Mouse (Mus musculus): ENCODE measurements around the gene Gm4894. TPM values are rescaled to one million over a fixed set of nuclear protein-coding genes. Genes with fewer than 3 reads are reported as not detected.

Gene Gm4894
- not detected for total RNA-seq (2021)
- long read RNA-seq, experiment 1 = 0 reads
- long read RNA-seq, experiment 2 = 0 reads

- no peak for DNase-seq (ENCODE audit: low spot score in 2 of 2)
Observed at GRCm38 (mm10) chr9:49250231-49250630, at the start of gene Gm4894. Gene Gm4894, plus strand, starts transcription at chr9:49250531.

GRCm38 (mm10) chr9:49206331-49206730 lies 44.0 kb upstream of the Gm4894 start:
- DNase-seq (ENCODE audit: low spot score in 2 of 2) = no peak

- DNase-seq (ENCODE audit: low spot score in 2 of 2) = no peak
Observed at GRCm38 (mm10) chr9:49211493-49211892, 38.8 kb upstream of the Gm4894 start.

GRCm38 (mm10) chr9:49214734-49215133 lies 35.6 kb upstream of the Gm4894 start:
- no peak for DNase-seq (ENCODE audit: low spot score in 2 of 2)

GRCm38 (mm10) chr9:49217626-49218607 lies 32.4 kb upstream of the Gm4894 start:
- DNase-seq (ENCODE audit: low spot score in 2 of 2) = no peak

GRCm38 (mm10) chr9:49224488-49224887 lies 25.8 kb upstream of the Gm4894 start:
- no peak for DNase-seq (ENCODE audit: low spot score in 2 of 2)

GRCm38 (mm10) chr9:49227442-49227841 lies 22.9 kb upstream of the Gm4894 start:
- DNase-seq (ENCODE audit: low spot score in 2 of 2) = no peak

- no peak for DNase-seq (ENCODE audit: low spot score in 2 of 2)
Observed at GRCm38 (mm10) chr9:49229054-49229453, 21.3 kb upstream of the Gm4894 start.

- DNase-seq (ENCODE audit: low spot score in 2 of 2) = peak; percentile 22 to 50
Observed at GRCm38 (mm10) chr9:49246839-49247238, 3.5 kb upstream of the Gm4894 start.

- DNase-seq (ENCODE audit: low spot score in 2 of 2) = no peak
Observed at GRCm38 (mm10) chr9:49268949-49269348, 18.6 kb downstream of the Gm4894 start.

GRCm38 (mm10) chr9:49273566-49273965 lies 23.2 kb downstream of the Gm4894 start:
- no peak for DNase-seq (ENCODE audit: low spot score in 2 of 2)

GRCm38 (mm10) chr9:49275976-49276375 lies 25.6 kb downstream of the Gm4894 start:
- no peak for DNase-seq (ENCODE audit: low spot score in 2 of 2)

- no peak for DNase-seq (ENCODE audit: low spot score in 2 of 2)
Observed at GRCm38 (mm10) chr9:49276542-49277334, 26.4 kb downstream of the Gm4894 start.

GRCm38 (mm10) chr9:49295101-49295500 lies 44.8 kb downstream of the Gm4894 start:
- DNase-seq (ENCODE audit: low spot score in 2 of 2) = no peak

GRCm38 (mm10) chr9:49307576-49307975 lies 57.2 kb downstream of the Gm4894 start:
- no peak for DNase-seq (ENCODE audit: low spot score in 2 of 2)

- DNase-seq (ENCODE audit: low spot score in 2 of 2) = no peak
Observed at GRCm38 (mm10) chr9:49310821-49311220, 60.5 kb downstream of the Gm4894 start.

- no peak for DNase-seq (ENCODE audit: low spot score in 2 of 2)
Observed at GRCm38 (mm10) chr9:49318638-49319037, 68.3 kb downstream of the Gm4894 start.

Other genes with a start within 250 kb of the Gm4894 start
- 10 to 100 TPM; 19.0 to 22.1 TPM for gene Zw10, start 194.9 kb upstream of the Gm4894 start, total RNA-seq (2021)
- gene Tmprss5, start 169.3 kb upstream of the Gm4894 start, total RNA-seq (2021) = 1 to 10 TPM; 1.2 to 1.4 TPM
- gene Drd2, start 90.1 kb downstream of the Gm4894 start, total RNA-seq (2021) = 1 to 10 TPM; 2.1 to 2.4 TPM
- gene Ankk1, start 176.5 kb downstream of the Gm4894 start, total RNA-seq (2021) = not detected
- gene Ttc12, start 235.7 kb downstream of the Gm4894 start, total RNA-seq (2021) = 1 to 10 TPM; 9.5 to 9.8 TPM

All from adrenal gland, postnatal 4 days (tissue).